Mouse (Mus musculus): ENCODE results near the gene Mup18. TPM values are rescaled to one million over a fixed set of nuclear protein-coding genes. Genes with fewer than 3 reads are reported as not detected.
"Not testable (repeated sequence)": the region's sequence is repeated elsewhere in the genome, so short reads cannot be mapped to it uniquely, and the experiment has no call there.

Gene Mup18
- 10 to 100 TPM in 1 of 2 experiments, not detected in 1; 11.0 TPM for total RNA-seq (2021)
- long read RNA-seq, experiment 1, result 0 reads
- long read RNA-seq, experiment 2, partial matches to known transcripts, result 0 of 1 reads
- long read RNA-seq, experiment 2, other reads (novel, unspliced or antisense), result 1 of 1 reads

DNA sequence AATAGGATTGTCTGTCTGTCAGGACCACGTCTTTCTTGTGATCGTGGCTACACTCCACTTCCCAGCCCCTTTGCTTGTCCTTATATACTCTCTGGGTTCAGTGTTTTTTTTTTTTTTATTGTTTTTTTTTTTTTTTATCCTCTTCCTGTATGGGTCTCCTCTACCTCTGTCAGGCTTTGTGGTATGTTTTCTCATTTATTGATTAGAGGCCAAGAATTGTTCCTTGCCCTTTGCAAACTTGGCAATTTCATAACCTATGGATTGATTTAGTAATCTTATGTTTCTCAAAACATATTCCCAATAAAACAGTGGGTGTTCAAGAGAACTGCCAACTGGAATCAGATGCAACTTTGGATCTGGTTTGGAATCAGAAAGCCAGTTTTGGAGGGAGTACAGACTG, at the start of gene Mup18:
TSS of gene Mup18 (minus strand) at position 101 of the 400 bp plus-strand sequence.
- not testable (repeated sequence) for DNase-seq

- not testable (repeated sequence) for DNase-seq
Observed at GRCm38 (mm10) chr4:61714296-61714695, 40.4 kb upstream of the Mup18 start.

Other genes starting within 250 kb of the Mup18 start
- gene Mup15, start 234.4 kb downstream of the Mup18 start, total RNA-seq (2021), result 1 to 10 TPM in 1 of 2 experiments, not detected in 1; 3.5 TPM
- 1 to 10 TPM in 1 of 2 experiments, not detected in 1; 9.0 TPM for gene Mup16, start 154.6 kb downstream of the Mup18 start, total RNA-seq (2021)
- gene Mup17, start 78.3 kb downstream of the Mup18 start, total RNA-seq (2021), result 1 to 10 TPM in 1 of 2 experiments, not detected in 1; 2.0 TPM
- gene Mup19, start 108.1 kb upstream of the Mup18 start, total RNA-seq (2021), result 1 to 10 TPM in 1 of 2 experiments, not detected in 1; 5.7 TPM
- not detected for gene Mup5, start 161.1 kb upstream of the Mup18 start, total RNA-seq (2021)